Mouse (Mus musculus) heart, embryonic 15.5 days (tissue): Measurements from ENCODE around the gene Mylk. TPM values are rescaled to one million over a fixed set of nuclear protein-coding genes. Genes with fewer than 3 reads are reported as not detected.

ENCODE experiments used
- ATAC-seq: fragments of 200-750 bp; cut with Nextera tagmentation; replicated peaks from 2 replicates; pipeline ENCODE4 v1.8.0; 2017; ENCODE audit warnings: low read depth, moderate TSS enrichment; ENCODE audit not compliant: insufficient number of reproducible peaks, insufficient read depth, low FRiP score
- H3K27ac ChIP-seq: fragments of 300-500 bp; sonication (generic); 2 replicates; pipeline ENCODE4 v1.5.1; 2015; ENCODE audit warnings: mild to moderate bottlenecking, inconsistent platforms
- H3K27me3 ChIP-seq: fragments of 300-500 bp; sonication (generic); 2 replicates; pipeline ENCODE4 v1.6.1; 2015; ENCODE audit warnings: inconsistent platforms
- H3K36me3 ChIP-seq: fragments of 300-500 bp; sonication (generic); 2 replicates; pipeline ENCODE4 v1.6.1; 2015; ENCODE audit warnings: mild to moderate bottlenecking, inconsistent platforms
- H3K4me1 ChIP-seq: fragments of 300-500 bp; sonication (generic); replicated peaks from 2 replicates; pipeline ENCODE4 v1.6.1; 2015; ENCODE audit warnings: inconsistent platforms
- H3K4me2 ChIP-seq: fragments of 300-500 bp; sonication (generic); 2 replicates; pipeline ENCODE4 v1.6.1; 2015; ENCODE audit warnings: inconsistent platforms, mild to moderate bottlenecking, moderate library complexity
- H3K4me3 ChIP-seq: fragments of 300-500 bp; sonication (generic); 2 replicates; pipeline ENCODE4 v1.5.1; 2015; ENCODE audit warnings: mild to moderate bottlenecking, inconsistent platforms
- H3K9ac ChIP-seq: fragments of 300-500 bp; sonication (generic); 2 replicates; pipeline ENCODE4 v1.6.1; 2015; ENCODE audit warnings: mild to moderate bottlenecking, inconsistent platforms
- H3K9me3 ChIP-seq: fragments of 300-500 bp; sonication (generic); replicated peaks from 2 replicates; pipeline ENCODE4 v1.6.1; 2016; ENCODE audit warnings: inconsistent platforms
- WGBS: fragments of 180-500 bp; shearing (Covaris S2); methylation state at CpG from one replicate; pipeline ENCODE4 v1.1.7; 2015; ENCODE audit warnings: mixed read lengths; 5-methylcytosine and 5-hydroxymethylcytosine counted together
- polyA plus RNA-seq: library from polyadenylated mRNA; unstranded; fragments of >200 nt; fragmentation: Nextera tagmentation; extraction: Ambion mirVana; gene quantifications from 2 replicates; pipeline ENCODE4 v1.2.1, GENCODE M21; 2015

The Mylk gene
- polyA plus RNA-seq, 1 experiment from 2014 or later, result 10.1 TPM

GRCm38 (mm10) chr16:34968181-34968580, 223.2 kb downstream of the Mylk start:
- 90% methylated on average over 5 of the region's 5 CpGs for WGBS
- Histone ChIP-seq H3K27ac (no peak overlapping the region), H3K9me3 (no peaks in the 10 kb centered on the region), H3K4me1 (peaks cover 16% of the 10 kb centered on the region), H3K9ac (no peak overlapping the region), H3K4me3 (no peak overlapping the region), H3K27me3 (peaks cover 3% of the 10 kb centered on the region; the same call in 1 of the 2 replicates), H3K4me2 (no peak overlapping the region), H3K36me3 (no peaks in the 10 kb centered on the region)
- no peak for ATAC-seq

DNA sequence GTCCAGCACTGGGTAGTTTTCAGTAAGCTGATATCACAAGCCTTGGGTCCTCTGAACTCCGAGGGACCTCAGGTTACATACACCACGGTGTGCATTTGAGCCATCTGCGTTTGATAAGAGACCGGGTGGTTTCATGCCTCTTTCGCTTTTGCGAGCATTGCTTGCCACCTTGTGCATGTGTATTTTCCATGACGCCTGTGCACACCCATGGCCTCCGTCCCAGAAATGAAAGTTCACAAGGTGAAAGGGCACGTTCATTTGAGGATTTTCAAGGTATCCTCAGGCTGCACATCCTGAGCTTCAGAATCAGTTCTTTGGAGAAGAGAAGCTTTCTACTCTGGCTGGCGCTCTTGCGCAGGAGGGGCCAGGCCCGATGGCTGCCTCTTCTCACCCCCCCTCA, 227.5 kb downstream of the Mylk start:
- H3K4me1 ChIP-seq, result peaks cover 8% of the 10 kb centered on the region
- no peaks in the 10 kb centered on the region for H3K9me3 ChIP-seq
- H3K9ac ChIP-seq, result no peak overlapping the region
- peaks cover 3% of the 10 kb centered on the region; the same call in 1 of the 2 replicates for H3K27me3 ChIP-seq
- WGBS, result 80% methylated on average over 12 of the region's 12 CpGs
- H3K4me2 ChIP-seq, result no peak overlapping the region
- H3K36me3 ChIP-seq, result no peaks in the 10 kb centered on the region
- H3K4me3 ChIP-seq, result no peak overlapping the region
- H3K27ac ChIP-seq, result no peak overlapping the region
- ATAC-seq, result no peak

DNA sequence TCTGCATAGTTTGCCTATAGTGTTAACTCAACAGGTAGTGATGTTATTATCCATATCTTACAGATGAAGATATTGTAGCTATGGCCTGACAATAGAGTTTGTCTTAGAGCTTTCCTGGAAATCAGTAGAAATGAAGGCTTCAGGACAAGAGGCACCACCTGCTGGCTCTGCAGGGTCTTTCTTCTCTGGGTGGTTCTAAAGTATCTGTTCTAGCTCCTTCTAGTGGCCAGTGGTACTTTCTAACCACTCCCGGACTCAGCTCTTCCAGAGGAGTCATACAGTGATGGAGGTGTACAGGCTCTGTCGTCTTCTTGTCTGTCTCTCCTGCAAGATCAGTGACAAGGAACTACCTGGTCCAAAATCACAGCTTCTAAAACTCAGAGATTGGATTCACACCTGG, 230.5 kb downstream of the Mylk start:
- Histone ChIP-seq H3K9me3 (no peaks in the 10 kb centered on the region), H3K9ac (no peak overlapping the region), H3K4me1 (peaks cover 10% of the 10 kb centered on the region), H3K4me3 (no peak overlapping the region), H3K27me3 (no peaks in the 10 kb centered on the region), H3K27ac (no peak overlapping the region), H3K4me2 (no peak overlapping the region), H3K36me3 (no peaks in the 10 kb centered on the region)
- WGBS, result 32% methylated on average over 2 of the region's 2 CpGs
- ATAC-seq, result no peak

- Histone ChIP-seq H3K4me1 (peaks cover 17% of the 10 kb centered on the region), H3K27ac (no peak overlapping the region), H3K9ac (no peak overlapping the region), H3K4me3 (no peak overlapping the region), H3K36me3 (no peaks in the 10 kb centered on the region), H3K27me3 (no peaks in the 10 kb centered on the region), H3K4me2 (no peak overlapping the region), H3K9me3 (no peaks in the 10 kb centered on the region)
- ATAC-seq, result no peak
- 85% methylated on average over 13 of the region's 13 CpGs for WGBS
These were observed 231.6 kb downstream of the Mylk start for GRCm38 (mm10) chr16:34976630-34977029.

DNA sequence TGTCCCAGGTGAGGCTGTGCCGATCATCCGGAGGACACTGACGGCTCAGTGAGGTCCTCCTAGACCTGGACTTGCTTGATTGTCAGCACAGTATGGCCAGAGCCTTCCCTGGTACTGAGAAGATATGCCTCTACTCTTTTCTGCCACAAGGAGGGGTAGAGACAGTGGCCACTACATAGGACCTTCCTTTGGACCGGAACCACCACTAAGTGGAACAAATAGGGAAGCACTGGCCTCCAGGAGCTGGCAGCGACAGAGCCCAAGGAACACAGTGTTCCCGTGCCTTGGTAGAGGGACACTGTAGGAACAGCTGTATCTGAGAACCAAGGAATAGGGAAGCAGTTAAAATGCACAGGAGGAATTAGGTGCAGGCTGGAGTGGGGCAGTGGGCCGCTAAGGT, 233.0 kb downstream of the Mylk start:
- 84% methylated on average over 7 of the region's 7 CpGs for WGBS
- H3K27me3 ChIP-seq, result no peaks in the 10 kb centered on the region
- no peaks in the 10 kb centered on the region for H3K36me3 ChIP-seq
- no peak for ATAC-seq
- no peak overlapping the region for H3K4me2 ChIP-seq
- H3K9me3 ChIP-seq, result no peaks in the 10 kb centered on the region
- H3K27ac ChIP-seq, result no peak overlapping the region
- no peak overlapping the region for H3K4me3 ChIP-seq
- H3K4me1 ChIP-seq, result peaks cover 28% of the 10 kb centered on the region
- H3K9ac ChIP-seq, result no peak overlapping the region

- Histone ChIP-seq H3K4me3 (no peak overlapping the region), H3K27ac (no peak overlapping the region), H3K4me2 (no peak overlapping the region), H3K36me3 (no peaks in the 10 kb centered on the region), H3K27me3 (no peaks in the 10 kb centered on the region), H3K9me3 (no peaks in the 10 kb centered on the region), H3K9ac (no peak overlapping the region), H3K4me1 (peaks cover 32% of the 10 kb centered on the region)
- no peak for ATAC-seq
- 81% methylated on average over 7 of the region's 7 CpGs for WGBS
These were observed 236.0 kb downstream of the Mylk start for GRCm38 (mm10) chr16:34981009-34981408.

DNA sequence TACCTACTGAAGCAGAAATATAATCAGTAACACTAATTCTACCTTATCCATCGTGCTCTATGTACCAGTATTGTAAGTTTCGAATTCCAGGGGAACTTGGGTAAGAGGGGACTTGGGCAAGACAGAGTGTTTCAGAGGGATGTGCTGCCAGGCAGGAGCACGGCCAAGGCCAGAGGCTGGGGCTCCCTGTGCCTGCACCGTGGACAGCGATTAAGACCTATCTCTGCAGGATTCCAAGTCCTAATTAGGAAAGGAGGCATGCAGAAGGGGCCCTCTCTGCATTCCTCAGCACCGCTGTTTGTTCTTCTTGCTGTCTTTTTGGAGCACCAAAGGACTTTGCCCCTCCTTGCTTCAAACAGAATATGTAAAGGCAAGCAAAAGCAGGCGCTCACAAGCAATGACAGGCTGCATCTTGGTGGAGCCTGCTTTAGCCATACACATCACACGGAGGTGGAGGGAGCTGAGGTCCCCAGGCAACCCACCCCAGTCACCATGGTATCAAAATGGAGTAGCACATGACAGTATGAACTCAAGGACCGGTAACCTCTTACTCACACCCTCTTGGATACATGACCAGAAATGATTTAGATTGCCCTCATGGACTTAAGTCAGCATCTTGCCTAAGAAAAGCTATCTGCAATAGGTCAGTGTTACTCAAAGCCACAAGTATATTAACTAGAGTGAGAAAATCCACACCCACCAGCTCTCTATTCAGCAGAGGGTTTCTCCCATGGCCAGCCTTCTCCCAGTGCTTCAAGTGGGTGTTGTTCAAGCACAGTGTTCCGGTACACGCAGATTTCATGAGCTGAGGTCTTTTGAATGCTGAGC, 239.4 kb downstream of the Mylk start:
- ATAC-seq, result peak; percentile 70
- Histone ChIP-seq H3K4me1 (peaks cover 32% of the 10 kb centered on the region), H3K4me3 (no peak overlapping the region), H3K4me2 (0 out of 2 replicates have a peak overlapping the region, but pooled peaks have one; percentile 17), H3K9me3 (no peaks in the 10 kb centered on the region), H3K36me3 (no peaks in the 10 kb centered on the region), H3K9ac (no peak overlapping the region), H3K27me3 (no peaks in the 10 kb centered on the region), H3K27ac (peak overlapping the region; percentile 62)
- WGBS, result 35% methylated on average over 11 of the region's 11 CpGs

DNA sequence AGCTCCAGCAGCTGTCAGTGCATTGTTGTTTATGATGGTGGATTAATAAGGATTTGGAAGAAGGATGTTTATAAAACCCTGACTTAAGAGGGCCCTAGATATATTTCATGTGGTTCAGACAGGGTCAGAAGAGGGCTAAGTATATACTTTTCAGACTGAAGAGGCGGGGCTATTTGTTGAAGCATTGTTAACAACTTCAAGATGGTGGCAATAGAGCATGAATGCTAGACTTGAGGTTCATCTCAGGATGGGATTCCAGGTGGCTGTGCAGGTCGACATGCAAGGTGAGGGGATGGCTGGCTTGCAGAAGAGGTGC, 240.0 kb downstream of the Mylk start:
- no peak overlapping the region for H3K4me2 ChIP-seq
- H3K27ac ChIP-seq, result peak overlapping the region; percentile 62; the same call in 1 of the 2 replicates
- H3K4me3 ChIP-seq, result no peak overlapping the region
- H3K27me3 ChIP-seq, result no peaks in the 10 kb centered on the region
- 86% methylated on average over 2 of the region's 2 CpGs for WGBS
- no peaks in the 10 kb centered on the region for H3K9me3 ChIP-seq
- no peaks in the 10 kb centered on the region for H3K36me3 ChIP-seq
- no peak for ATAC-seq
- H3K4me1 ChIP-seq, result peaks cover 32% of the 10 kb centered on the region
- no peak overlapping the region for H3K9ac ChIP-seq

GRCm38 (mm10) chr16:34986211-34986825, 241.3 kb downstream of the Mylk start:
- ATAC-seq, result no peak
- Histone ChIP-seq H3K4me3 (no peak overlapping the region), H3K4me1 (peaks cover 24% of the 10 kb centered on the region), H3K27ac (no peak overlapping the region), H3K9me3 (no peaks in the 10 kb centered on the region), H3K9ac (no peak overlapping the region), H3K27me3 (no peaks in the 10 kb centered on the region), H3K36me3 (no peaks in the 10 kb centered on the region), H3K4me2 (no peak overlapping the region)
- 89% methylated on average over 13 of the region's 13 CpGs for WGBS

GRCm38 (mm10) chr16:34991365-34991764, 246.4 kb downstream of the Mylk start:
- peaks cover 7% of the 10 kb centered on the region for H3K4me1 ChIP-seq
- ATAC-seq, result no peak
- H3K4me2 ChIP-seq, result no peak overlapping the region
- H3K9me3 ChIP-seq, result no peaks in the 10 kb centered on the region
- H3K27me3 ChIP-seq, result 0 out of 2 replicates have a peak, but pooled peaks cover 3% of the 10 kb centered on the region
- no peak overlapping the region for H3K9ac ChIP-seq
- no peaks in the 10 kb centered on the region for H3K36me3 ChIP-seq
- no peak overlapping the region for H3K4me3 ChIP-seq
- WGBS, result 57% methylated on average over 3 of the region's 3 CpGs
- H3K27ac ChIP-seq, result no peak overlapping the region

- H3K4me3 ChIP-seq, result no peak overlapping the region
- WGBS, result 85% methylated on average over 5 of the region's 5 CpGs
- no peak overlapping the region for H3K4me2 ChIP-seq
- no peaks in the 10 kb centered on the region for H3K9me3 ChIP-seq
- no peaks in the 10 kb centered on the region for H3K36me3 ChIP-seq
- no peak overlapping the region for H3K9ac ChIP-seq
- H3K27ac ChIP-seq, result no peak overlapping the region
- 0 out of 2 replicates have a peak, but pooled peaks cover 3% of the 10 kb centered on the region for H3K27me3 ChIP-seq
- ATAC-seq, result no peak
- H3K4me1 ChIP-seq, result peaks cover 19% of the 10 kb centered on the region
These were observed 247.8 kb downstream of the Mylk start for GRCm38 (mm10) chr16:34992854-34993253.
